Mouse (Mus musculus) heart, embryonic 16.5 days (tissue): ENCODE results near the gene Gm15091. TPM values are rescaled to one million over a fixed set of nuclear protein-coding genes. Genes with fewer than 3 reads are reported as not detected.
"Not testable (repeated sequence)": the region's sequence is repeated elsewhere in the genome, so short reads cannot be mapped to it uniquely, and the experiment has no call there.

Source experiments
- ATAC-seq: fragments of 200-750 bp; cut with Nextera tagmentation; replicated peaks from 2 replicates; pipeline ENCODE4 v1.8.0; 2017; ENCODE audit warnings: moderate number of reproducible peaks; ENCODE audit not compliant: insufficient read depth, low FRiP score; ENCODE audit errors: extremely low read depth
- H3K27ac ChIP-seq: fragments of 300-500 bp; sonication (generic); 2 replicates; pipeline ENCODE4 v1.5.1; 2014; ENCODE audit warnings: mild to moderate bottlenecking, low read length, control low read depth, moderate library complexity
- H3K27me3 ChIP-seq: fragments of 300-500 bp; sonication (generic); 2 replicates; pipeline ENCODE4 v1.6.1; 2014; ENCODE audit warnings: low read length, mixed read lengths; ENCODE audit not compliant: control insufficient read depth, insufficient read depth
- H3K36me3 ChIP-seq: fragments of 300-500 bp; sonication (generic); 2 replicates; pipeline ENCODE4 v1.6.1; 2014; ENCODE audit not compliant: control insufficient read depth, insufficient read depth
- H3K4me1 ChIP-seq: fragments of 300-500 bp; sonication (generic); 2 replicates; pipeline ENCODE4 v1.6.1; 2014; ENCODE audit warnings: low read length, mixed read lengths; ENCODE audit not compliant: control insufficient read depth, insufficient read depth
- H3K4me2 ChIP-seq: fragments of 300-500 bp; sonication (generic); 2 replicates; pipeline ENCODE4 v1.6.1; 2014; ENCODE audit warnings: low read depth, mild to moderate bottlenecking, control low read depth, low read length
- H3K4me3 ChIP-seq: fragments of 300-500 bp; sonication (generic); 2 replicates; pipeline ENCODE4 v1.5.1; 2014; ENCODE audit warnings: mild to moderate bottlenecking, control low read depth, low read length
- H3K9ac ChIP-seq: fragments of 300-500 bp; sonication (generic); 2 replicates; pipeline ENCODE4 v1.6.1; 2014; ENCODE audit warnings: low read length, control low read depth
- H3K9me3 ChIP-seq: fragments of 300-500 bp; sonication (generic); replicated peaks from 2 replicates; pipeline ENCODE4 v1.6.1; 2016; ENCODE audit warnings: low read length; ENCODE audit not compliant: control insufficient read depth
- WGBS: fragments of 180-500 bp; shearing (Covaris S2); extraction: QIAGEN DNeasy Blood & Tissue Kit; methylation state at CpG from one replicate; pipeline ENCODE4 v1.1.7; 2014; 5-methylcytosine and 5-hydroxymethylcytosine counted together
- polyA plus RNA-seq: library from polyadenylated mRNA; unstranded; fragments of >200 nt; fragmentation: Nextera tagmentation; extraction: Ambion mirVana; gene quantifications from 2 replicates; pipeline ENCODE4 v1.2.1, GENCODE M21; 2015

Gm15091 gene
- polyA plus RNA-seq: not detected in 2 replicates

GRCm38 (mm10) chrX:149941355-149941754, at the start of gene Gm15091:
TSS of gene Gm15091 (plus strand) at chrX:149941655.
- H3K36me3 ChIP-seq, H3K27me3 ChIP-seq, H3K4me1 ChIP-seq, H3K4me3 ChIP-seq, H3K27ac ChIP-seq, H3K4me2 ChIP-seq, H3K9ac ChIP-seq, H3K9me3 ChIP-seq, ATAC-seq: not testable (repeated sequence)
- 67% methylated on average over 5 of the region's 6 CpGs for WGBS

Other genes starting within 250 kb of the Gm15091 start
- gene Gm15097, start 157.2 kb upstream of the Gm15091 start, polyA plus RNA-seq: not detected in 2 replicates